Mouse (Mus musculus): ENCODE measurements around the gene Plau. TPM values are rescaled to one million over a fixed set of nuclear protein-coding genes. Genes with fewer than 3 reads are reported as not detected.

The Plau gene
- total and polyA plus RNA-seq, 3 experiments = 5.0 TPM; not detected in 2

DNA sequence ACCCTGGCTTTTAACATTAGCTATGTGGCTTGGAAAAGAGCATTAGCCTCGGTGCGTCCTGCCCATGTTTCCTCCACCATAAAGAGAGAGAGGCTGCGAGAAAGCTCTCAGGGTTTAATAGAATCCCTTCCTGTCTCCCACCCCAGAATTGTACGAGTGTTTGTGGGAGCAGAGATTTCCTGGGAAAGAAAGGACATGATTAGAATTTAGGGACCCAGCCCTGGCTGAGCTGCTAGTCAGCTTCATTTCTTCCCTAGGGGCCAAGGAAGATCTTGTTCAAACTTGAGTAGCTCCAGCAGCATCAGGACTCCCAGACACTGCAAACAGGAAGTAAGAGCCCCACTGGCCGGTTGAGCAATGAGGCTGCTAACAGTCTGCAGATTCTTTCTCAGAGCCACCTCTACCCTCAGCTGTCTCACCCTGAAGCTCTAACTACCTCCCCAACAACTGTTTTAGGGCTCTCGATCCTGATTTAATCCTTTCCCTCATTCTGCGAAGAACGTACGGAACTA, 9.2 kb downstream of the Plau start:
- Histone ChIP-seq H3K4me3 (ENCODE audit: low read depth, low read length) (no peak overlapping the region), H3K4me1 (ENCODE audit: insufficient read depth, low read depth, low read length) (peaks cover 10% of the 10 kb centered on the region), H3K36me3 (replicated peaks) (no peaks in the 10 kb centered on the region), H3K9me3 (replicated peaks) (no peaks in the 10 kb centered on the region), H3K27me3 (ENCODE audit: insufficient read depth, low read length) (peaks cover 54% of the 10 kb centered on the region)
- TF ChIP-seq GATA2 (IDR thresholded peaks at IDR 0.05; ENCODE audit: borderline replicate concordance, low read depth, low read length) = no peak
- no peak for TF ChIP-seq GATA1 (IDR thresholded peaks at IDR 0.05; ENCODE audit: borderline replicate concordance, low read length)
- no peak for TF ChIP-seq TAL1 (conservative IDR thresholded peaks at IDR 0.05; ENCODE audit: low read depth, low read length)
- TF ChIP-seq POLR2AphosphoS5 (IDR thresholded peaks at IDR 0.05; ENCODE audit: insufficient replicate concordance, low read depth, low read length) = no peak
- no peak for TF ChIP-seq CTCF (IDR thresholded peaks at IDR 0.05; ENCODE audit: low read depth, low read length)
- ATAC-seq (ENCODE audit: extremely low read depth, insufficient number of reproducible peaks, low FRiP score, poor library complexity, severe bottlenecking) (peak; percentile 8; the same call in 1 of the 2 replicates), DNase-seq (ENCODE audit: low spot score) (no peak)

DNA sequence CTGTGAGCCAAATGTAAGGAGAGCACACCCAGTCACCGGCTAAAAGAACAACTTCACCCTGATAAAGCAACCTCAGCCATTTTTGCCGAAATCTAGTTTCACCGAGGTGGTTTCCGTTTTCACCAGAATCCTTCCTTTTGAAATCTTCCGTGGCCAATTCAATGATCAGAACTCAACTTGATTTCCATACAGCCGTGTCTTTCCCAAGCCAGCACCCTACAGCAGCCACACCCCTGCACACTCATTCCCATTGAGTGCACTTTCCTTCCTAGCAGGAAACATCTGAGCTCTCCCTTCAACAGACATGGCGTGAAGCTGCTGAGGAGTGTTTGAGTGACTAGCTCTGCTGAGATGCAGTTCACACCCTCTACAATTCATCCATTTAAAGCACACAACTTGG, 9.8 kb downstream of the Plau start:
- ATAC-seq (ENCODE audit: extremely low read depth, insufficient number of reproducible peaks, low FRiP score, poor library complexity, severe bottlenecking) (no peak), DNase-seq (ENCODE audit: low spot score) (no peak)
- Histone ChIP-seq H3K36me3 (replicated peaks) (no peaks in the 10 kb centered on the region), H3K4me1 (ENCODE audit: insufficient read depth, low read depth, low read length) (peaks cover 10% of the 10 kb centered on the region), H3K4me3 (ENCODE audit: low read depth, low read length) (no peak overlapping the region), H3K27me3 (ENCODE audit: insufficient read depth, low read length) (peaks cover 54% of the 10 kb centered on the region), H3K9me3 (replicated peaks) (no peaks in the 10 kb centered on the region)
- TF ChIP-seq GATA1 (IDR thresholded peaks at IDR 0.05; ENCODE audit: borderline replicate concordance, low read length) = no peak

- TF ChIP-seq CTCF (IDR thresholded peaks at IDR 0.05; ENCODE audit: low read depth, low read length) (no peak), GATA2 (IDR thresholded peaks at IDR 0.05; ENCODE audit: borderline replicate concordance, low read depth, low read length) (no peak), GATA1 (IDR thresholded peaks at IDR 0.05; ENCODE audit: borderline replicate concordance, low read length) (no peak), TAL1 (conservative IDR thresholded peaks at IDR 0.05; ENCODE audit: low read depth, low read length) (no peak), POLR2AphosphoS5 (IDR thresholded peaks at IDR 0.05; ENCODE audit: insufficient replicate concordance, low read depth, low read length) (no peak)
- peaks cover 10% of the 10 kb centered on the region for H3K4me1 ChIP-seq (ENCODE audit: insufficient read depth, low read depth, low read length)
- no peak overlapping the region for H3K4me3 ChIP-seq (ENCODE audit: low read depth, low read length)
- no peak for DNase-seq (ENCODE audit: low spot score)
- ATAC-seq (ENCODE audit: extremely low read depth, insufficient number of reproducible peaks, low FRiP score, poor library complexity, severe bottlenecking) = no peak
- H3K9me3 ChIP-seq (replicated peaks) = no peaks in the 10 kb centered on the region
- no peaks in the 10 kb centered on the region for H3K36me3 ChIP-seq (replicated peaks)
- peaks cover 47% of the 10 kb centered on the region for H3K27me3 ChIP-seq (ENCODE audit: insufficient read depth, low read length)
Measured at GRCm38 (mm10) chr14:20847637-20848129, 11.2 kb downstream of the Plau start.

GRCm38 (mm10) chr14:20849753-20850152, 13.3 kb downstream of the Plau start:
- TF ChIP-seq POLR2AphosphoS5 (IDR thresholded peaks at IDR 0.05; ENCODE audit: insufficient replicate concordance, low read depth, low read length) = no peak
- no peak for TF ChIP-seq GATA1 (IDR thresholded peaks at IDR 0.05; ENCODE audit: borderline replicate concordance, low read length)
- no peak for TF ChIP-seq GATA2 (IDR thresholded peaks at IDR 0.05; ENCODE audit: borderline replicate concordance, low read depth, low read length)

GRCm38 (mm10) chr14:20850498-20850897, 14.0 kb downstream of the Plau start:
- Histone ChIP-seq H3K4me1 (ENCODE audit: insufficient read depth, low read depth, low read length) (peaks cover 10% of the 10 kb centered on the region), H3K4me3 (ENCODE audit: low read depth, low read length) (no peak overlapping the region), H3K9me3 (replicated peaks) (no peaks in the 10 kb centered on the region), H3K36me3 (replicated peaks) (no peaks in the 10 kb centered on the region), H3K27me3 (ENCODE audit: insufficient read depth, low read length) (peaks cover 35% of the 10 kb centered on the region)
- no peak for TF ChIP-seq TAL1 (conservative IDR thresholded peaks at IDR 0.05; ENCODE audit: low read depth, low read length)
- no peak for TF ChIP-seq CTCF (IDR thresholded peaks at IDR 0.05; ENCODE audit: low read depth, low read length)
- no peak for TF ChIP-seq POLR2AphosphoS5 (IDR thresholded peaks at IDR 0.05; ENCODE audit: insufficient replicate concordance, low read depth, low read length)
- no peak for TF ChIP-seq GATA2 (IDR thresholded peaks at IDR 0.05; ENCODE audit: borderline replicate concordance, low read depth, low read length)
- TF ChIP-seq GATA1 (IDR thresholded peaks at IDR 0.05; ENCODE audit: borderline replicate concordance, low read length) = no peak
- ATAC-seq (ENCODE audit: extremely low read depth, insufficient number of reproducible peaks, low FRiP score, poor library complexity, severe bottlenecking) (peak; percentile 57), DNase-seq (ENCODE audit: low spot score) (no peak)

More at GRCm38 (mm10) chr14:20849753-20850152, 13.3 kb downstream of the Plau start:
- H3K4me1 ChIP-seq (ENCODE audit: insufficient read depth, low read depth, low read length) = peaks cover 10% of the 10 kb centered on the region
- H3K36me3 ChIP-seq (replicated peaks) = no peaks in the 10 kb centered on the region
- DNase-seq (ENCODE audit: low spot score) = no peak
- no peak overlapping the region for H3K4me3 ChIP-seq (ENCODE audit: low read depth, low read length)
- H3K9me3 ChIP-seq (replicated peaks) = no peaks in the 10 kb centered on the region
- ATAC-seq (ENCODE audit: extremely low read depth, insufficient number of reproducible peaks, low FRiP score, poor library complexity, severe bottlenecking) = no peak
- H3K27me3 ChIP-seq (ENCODE audit: insufficient read depth, low read length) = peaks cover 37% of the 10 kb centered on the region

- peaks cover 5% of the 10 kb centered on the region for H3K4me1 ChIP-seq (ENCODE audit: insufficient read depth, low read depth, low read length)
- H3K27me3 ChIP-seq (ENCODE audit: insufficient read depth, low read length) = peaks cover 25% of the 10 kb centered on the region
- DNase-seq (ENCODE audit: low spot score) (no peak), ATAC-seq (ENCODE audit: extremely low read depth, insufficient number of reproducible peaks, low FRiP score, poor library complexity, severe bottlenecking) (no peak)
- no peaks in the 10 kb centered on the region for H3K36me3 ChIP-seq (replicated peaks)
- TF ChIP-seq TAL1 (conservative IDR thresholded peaks at IDR 0.05; ENCODE audit: low read depth, low read length) (no peak), GATA2 (IDR thresholded peaks at IDR 0.05; ENCODE audit: borderline replicate concordance, low read depth, low read length) (no peak), POLR2AphosphoS5 (IDR thresholded peaks at IDR 0.05; ENCODE audit: insufficient replicate concordance, low read depth, low read length) (no peak), GATA1 (IDR thresholded peaks at IDR 0.05; ENCODE audit: borderline replicate concordance, low read length) (no peak), CTCF (IDR thresholded peaks at IDR 0.05; ENCODE audit: low read depth, low read length) (no peak)
- no peaks in the 10 kb centered on the region for H3K9me3 ChIP-seq (replicated peaks)
- H3K4me3 ChIP-seq (ENCODE audit: low read depth, low read length) = no peak overlapping the region
Measured at GRCm38 (mm10) chr14:20851776-20852175, 15.3 kb downstream of the Plau start.
